Mouse (Mus musculus): ENCODE measurements around the gene Phox2b. TPM values are rescaled to one million over a fixed set of nuclear protein-coding genes. Genes with fewer than 3 reads are reported as not detected.

Gene Phox2b
- total and polyA plus RNA-seq, 3 experiments = 0.12 TPM; not detected in 2

DNA sequence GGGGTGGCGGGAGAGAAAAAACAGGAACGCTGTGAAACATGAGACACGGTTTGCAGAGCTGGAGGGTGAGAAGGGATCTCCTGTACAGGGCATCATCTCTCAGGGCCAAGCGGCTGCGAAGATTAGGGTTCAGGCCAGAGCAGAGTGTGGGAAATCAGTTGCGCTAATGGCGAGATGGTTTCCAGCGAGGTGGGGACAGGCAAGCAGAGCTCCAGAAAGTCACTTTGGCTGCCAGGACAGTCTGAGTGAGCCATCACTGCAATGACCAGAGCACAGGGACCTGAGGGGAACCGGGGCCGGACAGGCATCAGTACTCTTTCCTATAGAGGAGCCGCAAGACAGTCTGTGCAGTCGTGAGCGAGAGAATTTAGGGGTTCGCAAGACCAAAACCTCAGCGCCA, 3.9 kb downstream of the Phox2b start:
- DNase-seq = peak in 1 of 2 experiments; percentile 28
- Histone ChIP-seq H3K4me3 (no peak overlapping the region), H3K27me3 (ENCODE audit: control insufficient read depth, insufficient read depth, low read length) (peaks cover 41% of the 10 kb centered on the region), H3K9ac (ENCODE audit: low read depth, low read length) (no peak overlapping the region), H3K27ac (no peak overlapping the region), H3K4me1 (ENCODE audit: control insufficient read depth, insufficient read depth, low read length) (no peaks in the 10 kb centered on the region; the same call in 1 of the 2 replicates), H3K36me3 (ENCODE audit: control insufficient read depth, insufficient read depth, low read length) (no peaks in the 10 kb centered on the region), H3K79me2 (replicated peaks; ENCODE audit: control insufficient read depth, insufficient read depth, low read length) (no peaks in the 10 kb centered on the region)
- intact Hi-C loops (cut with DNase I) = no loop called here
- TF ChIP-seq EP300 (IDR thresholded peaks at IDR 0.05; ENCODE audit: insufficient read depth, low read depth, low read length) (no peak), CTCF (IDR thresholded peaks at IDR 0.05) (no peak), POLR2A (IDR thresholded peaks at IDR 0.05; ENCODE audit: insufficient read depth, low read depth, low read length) (no peak)
- WGBS = 9% methylated on average over 15 of the region's 15 CpGs

DNA sequence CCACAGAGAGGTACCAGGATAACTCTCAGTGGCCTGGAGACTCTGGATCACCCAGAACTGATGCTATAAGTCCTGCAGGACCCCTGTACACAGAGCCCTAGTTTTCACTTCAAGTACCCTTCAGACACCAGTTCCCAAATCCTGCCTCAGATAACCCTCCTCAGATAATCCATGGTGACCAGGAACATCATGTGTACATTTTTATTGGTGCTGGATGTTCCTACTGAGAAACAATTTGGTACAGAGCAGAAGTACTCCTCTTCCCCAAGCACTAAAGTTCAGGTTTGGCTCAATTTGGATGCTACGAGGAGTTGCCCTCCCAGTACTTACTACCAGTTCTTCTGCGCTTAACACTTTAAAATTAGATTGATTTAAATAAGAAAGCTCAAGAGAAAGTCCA, 5.1 kb downstream of the Phox2b start:
- Histone ChIP-seq H3K4me3 (no peak overlapping the region), H3K36me3 (ENCODE audit: control insufficient read depth, insufficient read depth, low read length) (no peaks in the 10 kb centered on the region), H3K79me2 (replicated peaks; ENCODE audit: control insufficient read depth, insufficient read depth, low read length) (no peaks in the 10 kb centered on the region), H3K27me3 (ENCODE audit: control insufficient read depth, insufficient read depth, low read length) (peaks cover 35% of the 10 kb centered on the region), H3K9ac (ENCODE audit: low read depth, low read length) (no peak overlapping the region), H3K27ac (no peak overlapping the region), H3K4me1 (ENCODE audit: control insufficient read depth, insufficient read depth, low read length) (no peaks in the 10 kb centered on the region; the same call in 1 of the 2 replicates)
- TF ChIP-seq EP300 (IDR thresholded peaks at IDR 0.05; ENCODE audit: insufficient read depth, low read depth, low read length) (no peak), CTCF (IDR thresholded peaks at IDR 0.05) (no peak), POLR2A (IDR thresholded peaks at IDR 0.05; ENCODE audit: insufficient read depth, low read depth, low read length) (no peak)
- intact Hi-C loops (cut with DNase I) = no loop called here
- DNase-seq = no peak
- 27% methylated on average over 2 of the region's 2 CpGs for WGBS

DNA sequence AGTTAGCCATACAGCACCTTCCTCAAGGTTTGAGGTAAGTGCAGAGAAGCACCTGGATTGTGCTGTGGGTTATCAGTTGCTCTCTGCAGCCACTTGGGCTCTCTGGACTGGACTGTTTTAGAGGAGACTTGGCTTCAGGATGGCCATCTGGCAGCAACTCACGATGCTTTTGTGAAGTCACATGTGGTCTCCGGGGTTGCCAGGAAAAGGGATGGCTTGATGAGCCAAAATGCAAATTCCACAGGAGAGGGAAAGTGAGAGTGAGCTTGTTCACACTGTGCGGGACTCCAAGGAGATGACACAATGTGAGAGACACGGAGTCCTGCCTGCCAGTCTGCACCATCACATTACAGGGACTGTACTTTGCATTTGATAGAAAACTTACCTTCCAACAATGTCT, 7.3 kb downstream of the Phox2b start:
- Histone ChIP-seq H3K9ac (ENCODE audit: low read depth, low read length) (no peak overlapping the region), H3K36me3 (ENCODE audit: control insufficient read depth, insufficient read depth, low read length) (no peaks in the 10 kb centered on the region), H3K27me3 (ENCODE audit: control insufficient read depth, insufficient read depth, low read length) (peaks cover 25% of the 10 kb centered on the region), H3K4me3 (no peak overlapping the region), H3K27ac (no peak overlapping the region), H3K4me1 (ENCODE audit: control insufficient read depth, insufficient read depth, low read length) (no peaks in the 10 kb centered on the region), H3K79me2 (replicated peaks; ENCODE audit: control insufficient read depth, insufficient read depth, low read length) (no peaks in the 10 kb centered on the region)
- 9% methylated on average over 4 of the region's 4 CpGs for WGBS
- no peak for TF ChIP-seq POLR2A (IDR thresholded peaks at IDR 0.05; ENCODE audit: insufficient read depth, low read depth, low read length)
- no peak for TF ChIP-seq EP300 (IDR thresholded peaks at IDR 0.05; ENCODE audit: insufficient read depth, low read depth, low read length)
- TF ChIP-seq CTCF (IDR thresholded peaks at IDR 0.05) = no peak
- intact Hi-C loops (cut with DNase I) = no loop called here
- no peak for DNase-seq

DNA sequence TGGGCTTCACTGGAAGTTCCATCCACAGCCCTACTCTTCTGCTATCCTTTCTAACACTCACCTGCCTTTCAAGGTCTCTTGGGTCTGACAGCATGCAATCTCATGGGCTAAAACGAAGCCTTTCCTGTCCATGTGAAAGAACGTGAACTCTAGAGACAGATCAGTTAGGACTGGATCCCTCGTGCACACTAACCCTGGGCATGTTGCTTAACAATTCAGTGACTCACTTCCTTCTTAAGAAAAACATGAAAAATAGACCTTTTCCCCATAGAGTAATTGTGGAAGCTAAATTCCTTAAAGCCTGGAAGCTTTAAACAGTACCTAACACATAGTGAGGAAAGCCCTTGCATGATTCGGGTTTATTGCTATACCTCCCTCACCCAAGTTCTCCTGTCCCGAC, 8.2 kb downstream of the Phox2b start:
- no peaks in the 10 kb centered on the region for H3K79me2 ChIP-seq (replicated peaks; ENCODE audit: control insufficient read depth, insufficient read depth, low read length)
- no peak overlapping the region for H3K27ac ChIP-seq
- intact Hi-C loops (cut with DNase I) = no loop called here
- peaks cover 17% of the 10 kb centered on the region for H3K27me3 ChIP-seq (ENCODE audit: control insufficient read depth, insufficient read depth, low read length)
- H3K9ac ChIP-seq (ENCODE audit: low read depth, low read length) = no peak overlapping the region
- H3K36me3 ChIP-seq (ENCODE audit: control insufficient read depth, insufficient read depth, low read length) = no peaks in the 10 kb centered on the region
- TF ChIP-seq EP300 (IDR thresholded peaks at IDR 0.05; ENCODE audit: insufficient read depth, low read depth, low read length) (no peak), POLR2A (IDR thresholded peaks at IDR 0.05; ENCODE audit: insufficient read depth, low read depth, low read length) (no peak), CTCF (IDR thresholded peaks at IDR 0.05) (no peak)
- 49% methylated on average over 5 of the region's 5 CpGs for WGBS
- DNase-seq = no peak
- H3K4me1 ChIP-seq (ENCODE audit: control insufficient read depth, insufficient read depth, low read length) = no peaks in the 10 kb centered on the region
- H3K4me3 ChIP-seq = no peak overlapping the region

DNA sequence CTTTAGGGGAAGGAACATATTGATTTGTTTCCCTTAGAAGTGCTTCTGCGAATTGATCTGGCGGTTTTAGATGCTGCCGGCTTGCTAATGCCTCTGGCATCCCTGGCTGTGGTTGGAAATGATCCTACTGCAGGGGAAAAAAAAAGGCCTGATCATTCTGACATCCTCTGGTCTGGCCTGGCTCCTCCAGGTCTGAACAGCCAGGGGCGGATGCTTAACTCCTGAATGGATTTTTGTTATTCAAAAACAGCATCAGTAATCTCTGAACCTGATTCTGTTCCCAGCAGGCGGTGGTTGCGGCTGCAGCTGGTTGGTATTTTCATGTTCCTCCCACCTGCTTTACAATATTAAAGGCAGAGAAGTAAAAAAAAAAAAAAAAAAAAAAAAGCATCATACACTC, 16.0 kb downstream of the Phox2b start:
- Histone ChIP-seq H3K27me3 (ENCODE audit: control insufficient read depth, insufficient read depth, low read length) (0 out of 2 replicates have a peak, but pooled peaks cover 1% of the 10 kb centered on the region), H3K79me2 (replicated peaks; ENCODE audit: control insufficient read depth, insufficient read depth, low read length) (no peaks in the 10 kb centered on the region), H3K36me3 (ENCODE audit: control insufficient read depth, insufficient read depth, low read length) (no peaks in the 10 kb centered on the region), H3K27ac (no peak overlapping the region), H3K9ac (ENCODE audit: low read depth, low read length) (no peak overlapping the region), H3K4me1 (ENCODE audit: control insufficient read depth, insufficient read depth, low read length) (no peaks in the 10 kb centered on the region), H3K4me3 (no peak overlapping the region)
- intact Hi-C loops (cut with DNase I) = no loop called here
- WGBS = 39% methylated on average over 6 of the region's 6 CpGs
- no peak for DNase-seq
- TF ChIP-seq EP300 (IDR thresholded peaks at IDR 0.05; ENCODE audit: insufficient read depth, low read depth, low read length) (no peak), CTCF (IDR thresholded peaks at IDR 0.05) (no peak), POLR2A (IDR thresholded peaks at IDR 0.05; ENCODE audit: insufficient read depth, low read depth, low read length) (no peak)

DNA sequence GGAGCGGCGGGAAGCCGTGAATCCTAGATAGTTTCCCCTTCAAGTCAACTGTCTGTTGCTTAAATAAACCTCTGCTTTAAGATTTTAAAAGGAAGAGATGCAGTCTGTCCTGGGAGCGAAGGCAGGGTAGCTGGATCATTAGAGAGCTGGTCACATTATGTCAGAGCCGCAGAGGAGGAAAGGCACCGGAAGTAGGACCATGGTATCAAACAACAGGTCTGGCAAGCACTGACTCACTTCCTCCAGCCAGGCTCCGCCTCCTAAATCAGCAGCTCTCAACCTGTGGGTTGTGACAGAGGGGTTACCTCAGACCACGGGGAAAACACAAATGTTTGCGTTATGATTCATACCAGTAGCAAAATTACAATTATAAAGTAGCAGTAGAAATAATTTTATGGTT, 35.5 kb downstream of the Phox2b start:
- no peak overlapping the region for H3K4me3 ChIP-seq
- intact Hi-C loops (cut with DNase I) = no loop called here
- H3K27ac ChIP-seq = no peak overlapping the region
- H3K4me1 ChIP-seq (ENCODE audit: control insufficient read depth, insufficient read depth, low read length) = no peaks in the 10 kb centered on the region
- no peaks in the 10 kb centered on the region for H3K27me3 ChIP-seq (ENCODE audit: control insufficient read depth, insufficient read depth, low read length)
- H3K36me3 ChIP-seq (ENCODE audit: control insufficient read depth, insufficient read depth, low read length) = no peaks in the 10 kb centered on the region
- no peak overlapping the region for H3K9ac ChIP-seq (ENCODE audit: low read depth, low read length)
- DNase-seq = no peak
- 48% methylated on average over 9 of the region's 9 CpGs for WGBS
- TF ChIP-seq EP300 (IDR thresholded peaks at IDR 0.05; ENCODE audit: insufficient read depth, low read depth, low read length) (no peak), CTCF (IDR thresholded peaks at IDR 0.05) (no peak), POLR2A (IDR thresholded peaks at IDR 0.05; ENCODE audit: insufficient read depth, low read depth, low read length) (no peak)
- no peaks in the 10 kb centered on the region for H3K79me2 ChIP-seq (replicated peaks; ENCODE audit: control insufficient read depth, insufficient read depth, low read length)
